Mouse (Mus musculus) lung, embryonic 14.5 days (tissue): Measurements from ENCODE around the gene Sec31b. TPM values are rescaled to one million over a fixed set of nuclear protein-coding genes. Genes with fewer than 3 reads are reported as not detected.
A peak's percentile ranks its signal among the peaks of the same experiment; 100 is the strongest.

Source experiments
- ATAC-seq: fragments of 200-750 bp; cut with Nextera tagmentation; 2 replicates; pipeline ENCODE4 v1.8.0; 2017; ENCODE audit warnings: mild to moderate bottlenecking, moderate TSS enrichment, moderate library complexity; ENCODE audit not compliant: insufficient read depth
- DNase-seq: peaks from one replicate; pipeline ENCODE4 v3.0.0-alpha.2; 2015
- H3K27ac ChIP-seq: fragments of 300-500 bp; sonication (generic); 2 replicates; pipeline ENCODE4 v1.5.1; 2014; ENCODE audit warnings: low read depth, mild to moderate bottlenecking, moderate library complexity
- H3K27me3 ChIP-seq: fragments of 300-500 bp; sonication (generic); 2 replicates; pipeline ENCODE4 v1.6.1; 2014; ENCODE audit warnings: low read length, control low read depth; ENCODE audit not compliant: insufficient read depth
- H3K36me3 ChIP-seq: fragments of 300-500 bp; sonication (generic); 2 replicates; pipeline ENCODE4 v1.6.1; 2014; ENCODE audit warnings: control low read depth; ENCODE audit not compliant: insufficient read depth
- H3K4me1 ChIP-seq: fragments of 300-500 bp; sonication (generic); 2 replicates; pipeline ENCODE4 v1.6.1; 2014; ENCODE audit warnings: antibody characterized with exemption, control low read depth; ENCODE audit not compliant: insufficient read depth
- H3K4me2 ChIP-seq: fragments of 300-500 bp; sonication (generic); 2 replicates; pipeline ENCODE4 v1.6.1; 2014; ENCODE audit warnings: mild to moderate bottlenecking
- H3K4me3 ChIP-seq: fragments of 300-500 bp; sonication (generic); 2 replicates; pipeline ENCODE4 v1.5.1; 2014; ENCODE audit warnings: low read depth, low read length
- H3K9ac ChIP-seq: fragments of 300-500 bp; sonication (generic); 2 replicates; pipeline ENCODE4 v1.6.1; 2014
- H3K9me3 ChIP-seq: fragments of 300-500 bp; sonication (generic); 2 replicates; pipeline ENCODE4 v1.6.1; 2016; ENCODE audit warnings: low read depth, low read length, control low read depth
- CTCF ChIP-seq: IDR thresholded peaks from 2 replicates; pipeline ENCODE4 v1.5.1; 2016; ENCODE audit warnings: antibody characterized with exemption, low read depth
- WGBS: fragments of 180-500 bp; shearing (Covaris S2); extraction: QIAGEN DNeasy Blood & Tissue Kit; methylation state at CpG from one replicate; pipeline ENCODE4 v1.1.7; 2014; 5-methylcytosine and 5-hydroxymethylcytosine counted together
- polyA plus RNA-seq: library from polyadenylated mRNA; unstranded; fragments of >200 nt; fragmentation: Nextera tagmentation; extraction: Ambion mirVana; gene quantifications from 2 replicates; pipeline ENCODE4 v1.2.1, GENCODE M21; 2014

The Sec31b gene
- polyA plus RNA-seq, 1 experiment from 2014 or later = 0.45 TPM

GRCm38 (mm10) chr19:44582103-44582502, 36.4 kb upstream of the Sec31b start:
- Histone ChIP-seq H3K9me3 (no peaks in the 10 kb centered on the region), H3K27me3 (peaks cover 8% of the 10 kb centered on the region; the same call in 1 of the 2 replicates), H3K4me3 (no peak overlapping the region), H3K27ac (no peak overlapping the region), H3K36me3 (peaks cover 5% of the 10 kb centered on the region; the same call in 1 of the 2 replicates), H3K4me2 (no peak overlapping the region), H3K9ac (no peak overlapping the region), H3K4me1 (no peaks in the 10 kb centered on the region)
- ATAC-seq (peak; percentile 28; the same call in 1 of the 2 replicates), DNase-seq (no peak)
- WGBS = 84% methylated on average over 10 of the region's 10 CpGs
- no peak for TF ChIP-seq CTCF

GRCm38 (mm10) chr19:44578038-44578437, 32.4 kb upstream of the Sec31b start:
- Histone ChIP-seq H3K9ac (no peak overlapping the region), H3K4me1 (no peaks in the 10 kb centered on the region), H3K4me2 (no peak overlapping the region), H3K27ac (no peak overlapping the region), H3K36me3 (peaks cover 17% of the 10 kb centered on the region), H3K4me3 (no peak overlapping the region), H3K9me3 (no peaks in the 10 kb centered on the region), H3K27me3 (no peaks in the 10 kb centered on the region)
- 66% methylated on average over 1 of the region's 1 CpGs for WGBS
- no peak for ATAC-seq
- DNase-seq = no peak
- TF ChIP-seq CTCF = no peak

- ATAC-seq (no peak), DNase-seq (no peak)
- WGBS = 66% methylated on average over 7 of the region's 7 CpGs
- Histone ChIP-seq H3K27ac (no peak overlapping the region), H3K4me1 (no peaks in the 10 kb centered on the region), H3K4me2 (no peak overlapping the region), H3K27me3 (no peaks in the 10 kb centered on the region), H3K9ac (no peak overlapping the region), H3K9me3 (no peaks in the 10 kb centered on the region), H3K4me3 (no peak overlapping the region), H3K36me3 (peaks cover 35% of the 10 kb centered on the region)
- no peak for TF ChIP-seq CTCF
Measured at GRCm38 (mm10) chr19:44576275-44576674, 30.6 kb upstream of the Sec31b start.

GRCm38 (mm10) chr19:44567763-44568162, 22.1 kb upstream of the Sec31b start:
- Histone ChIP-seq H3K9ac (no peak overlapping the region), H3K27me3 (no peaks in the 10 kb centered on the region), H3K4me3 (no peak overlapping the region), H3K4me1 (peaks cover 4% of the 10 kb centered on the region; the same call in 1 of the 2 replicates), H3K36me3 (peaks cover 82% of the 10 kb centered on the region), H3K9me3 (no peaks in the 10 kb centered on the region), H3K4me2 (no peak overlapping the region), H3K27ac (no peak overlapping the region)
- no peak for TF ChIP-seq CTCF
- DNase-seq (no peak), ATAC-seq (no peak)
- WGBS = 85% methylated on average over 3 of the region's 3 CpGs

- peaks cover 4% of the 10 kb centered on the region; the same call in 1 of the 2 replicates for H3K4me1 ChIP-seq
- ATAC-seq (no peak), DNase-seq (no peak)
- H3K4me3 ChIP-seq = no peak overlapping the region; the same call in 1 of the 2 replicates
- H3K9ac ChIP-seq = no peak overlapping the region
- H3K27me3 ChIP-seq = no peaks in the 10 kb centered on the region
- peaks cover 44% of the 10 kb centered on the region for H3K36me3 ChIP-seq
- no peak for TF ChIP-seq CTCF
- WGBS = 81% methylated on average over 14 of the region's 14 CpGs
- H3K4me2 ChIP-seq = peak overlapping the region; percentile 92
- H3K9me3 ChIP-seq = no peaks in the 10 kb centered on the region
- H3K27ac ChIP-seq = no peak overlapping the region
Measured at GRCm38 (mm10) chr19:44564006-44564405, 18.3 kb upstream of the Sec31b start.

GRCm38 (mm10) chr19:44562652-44563206, 17.1 kb upstream of the Sec31b start, which contains the start of gene Hif1an:
TSS of gene Hif1an (plus strand) at chr19:44562850.
- ATAC-seq = peak; percentile 98
- WGBS = under 1% methylated on average over 33 of the region's 33 CpGs
- peak; percentile 93 for TF ChIP-seq CTCF
- peak within 1 kb of the TSS; percentile 92 for H3K4me2 ChIP-seq
- H3K27ac ChIP-seq = peak within 1 kb of the TSS; percentile 60
- H3K9ac ChIP-seq = peak within 1 kb of the TSS; percentile 70
- H3K36me3 ChIP-seq = peaks cover 32% of the 10 kb centered on the region
- H3K4me3 ChIP-seq = peak within 1 kb of the TSS; percentile 73
- DNase-seq = peak; percentile 99
- no peaks in the 10 kb centered on the region for H3K27me3 ChIP-seq
- H3K9me3 ChIP-seq = no peaks in the 10 kb centered on the region
- H3K4me1 ChIP-seq = peaks cover 4% of the 10 kb centered on the region; the same call in 1 of the 2 replicates

- Histone ChIP-seq H3K36me3 (peaks cover 34% of the 10 kb centered on the region), H3K9me3 (no peaks in the 10 kb centered on the region), H3K27me3 (no peaks in the 10 kb centered on the region), H3K4me2 (peak within 1 kb of the TSS; percentile 67), H3K27ac (peak within 1 kb of the TSS; percentile 58; the same call in 1 of the 2 replicates), H3K9ac (peak within 1 kb of the TSS; percentile 89), H3K4me3 (peak within 1 kb of the TSS; percentile 87), H3K4me1 (peaks cover 5% of the 10 kb centered on the region; the same call in 1 of the 2 replicates)
- DNase-seq = peak; percentile 98
- peak; percentile 92 for ATAC-seq
- WGBS = under 1% methylated on average over 50 of the region's 50 CpGs
- TF ChIP-seq CTCF = no peak
Measured at GRCm38 (mm10) chr19:44554861-44555590, 9.4 kb upstream of the Sec31b start, which contains the start of gene Ndufb8. TSS of gene Ndufb8 (minus strand) at chr19:44555440.
